Mouse (Mus musculus): ENCODE data around the gene Meltf.

Gene Meltf

GRCm38 (mm10) chr16:31878573-31879257, at the start of gene Meltf:
Meltf (plus strand) TSS chr16:31878810.
- DNase-seq: peak; percentile 77

- DNase-seq: peak; percentile 70
Observed at GRCm38 (mm10) chr16:31830726-31831125, 47.9 kb upstream of the Meltf start.

- no peak for DNase-seq
Observed at GRCm38 (mm10) chr16:31832630-31833422, 45.8 kb upstream of the Meltf start.

GRCm38 (mm10) chr16:31834011-31834584, 44.5 kb upstream of the Meltf start:
- no peak for DNase-seq

GRCm38 (mm10) chr16:31834662-31835318, 43.8 kb upstream of the Meltf start:
- no peak for DNase-seq

- no peak for DNase-seq
Observed at GRCm38 (mm10) chr16:31837362-31837761, 41.2 kb upstream of the Meltf start.

- DNase-seq: no peak
Observed at GRCm38 (mm10) chr16:31844246-31844645, 34.4 kb upstream of the Meltf start.

- no peak for DNase-seq
Observed at GRCm38 (mm10) chr16:31846763-31847162, 31.8 kb upstream of the Meltf start.

GRCm38 (mm10) chr16:31863920-31864319, 14.7 kb upstream of the Meltf start:
- no peak for DNase-seq

- no peak for DNase-seq
Observed at GRCm38 (mm10) chr16:31865242-31865641, 13.4 kb upstream of the Meltf start.

GRCm38 (mm10) chr16:31866911-31867310, 11.7 kb upstream of the Meltf start:
- DNase-seq: no peak

- no peak for DNase-seq
Observed at GRCm38 (mm10) chr16:31867736-31868135, 10.9 kb upstream of the Meltf start.

GRCm38 (mm10) chr16:31873721-31874120, 4.9 kb upstream of the Meltf start:
- no peak for DNase-seq

GRCm38 (mm10) chr16:31875391-31875790, 3.2 kb upstream of the Meltf start:
- no peak for DNase-seq

GRCm38 (mm10) chr16:31876386-31876785, 2.2 kb upstream of the Meltf start:
- DNase-seq: no peak

GRCm38 (mm10) chr16:31878052-31878451, 558 bp upstream of the Meltf start:
- no peak for DNase-seq

GRCm38 (mm10) chr16:31880146-31880840, 1.7 kb downstream of the Meltf start:
- no peak for DNase-seq

- no peak for DNase-seq
Observed at GRCm38 (mm10) chr16:31882381-31882908, 3.8 kb downstream of the Meltf start.

- no peak for DNase-seq
Observed at GRCm38 (mm10) chr16:31883302-31883701, 4.7 kb downstream of the Meltf start.

GRCm38 (mm10) chr16:31883902-31884301, 5.3 kb downstream of the Meltf start:
- no peak for DNase-seq

- DNase-seq: no peak
Observed at GRCm38 (mm10) chr16:31890907-31891306, 12.3 kb downstream of the Meltf start.

GRCm38 (mm10) chr16:31893396-31894141, 15.0 kb downstream of the Meltf start:
- no peak for DNase-seq

Measured in kidney, adult 9 months (tissue).